Comparison of ENCODE assay signal across 26 mouse cellular contexts in the genomic region with DNA sequence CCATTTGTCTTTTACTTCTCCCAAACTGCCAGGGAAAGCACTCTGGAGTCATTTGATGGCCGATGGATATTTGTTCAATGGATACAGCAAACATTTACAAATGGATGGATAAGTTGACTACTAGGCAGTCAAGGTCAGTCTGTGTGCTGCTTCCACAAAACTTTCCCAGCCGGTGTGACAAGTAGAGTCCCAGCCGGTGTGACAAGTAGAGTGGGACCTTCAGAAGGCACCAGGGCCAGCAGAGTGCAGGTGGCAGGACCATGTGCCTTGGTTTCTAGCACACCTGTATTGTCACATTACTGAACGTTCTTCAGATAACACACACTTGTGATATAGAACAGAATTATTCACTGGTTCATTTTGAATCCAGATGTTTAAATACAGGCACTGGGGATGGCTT. TPM values are rescaled to one million over a fixed set of nuclear protein-coding genes. Genes with fewer than 3 reads are reported as not detected.
DNase-seq lines count a peak whose midpoint lies in the region; ATAC-seq and TF ChIP-seq lines count a peak whose summit lies in the region.
"Had no signal": no experiment of that assay in that cellular context is flagged by ENCODE, and none has a peak within 500 bp of the region (broad histone marks: within the 10 kb centered on the region; RNA-seq: fewer than 3 reads in every experiment).

No protein-coding gene starts in this region.

- H3K4me2 ChIP-seq in liver, embryonic 13.5 days: no peak overlapping the region
- H3K4me2 ChIP-seq: embryonic facial prominence, embryonic 12.5 days; forebrain, embryonic 12.5 days; heart, embryonic 11.5 days; heart, embryonic 15.5 days had no signal

- ATAC-seq in liver, embryonic 13.5 days (ENCODE audit: low read depth): 0 out of 2 replicates have a peak, but pooled peaks have one; percentile 22
- ATAC-seq: activated CD4-positive, CD25-positive, alpha-beta regulatory T cell, adult 4 months; forebrain, postnatal 0 days; Patski had no signal

- 15% methylated on average over 4 of the region's 4 CpGs for WGBS in liver, adult 2 months
- 50% methylated on average over 4 of the region's 4 CpGs for whole genome bisulfite sequencing in liver, embryonic 13.5 days (ENCODE audit: insufficient replicate concordance)

- peak; percentile 66 for DNase-seq in liver, adult 2 months (ENCODE audit: extremely low read depth, low read depth, low spot score)
- DNase-seq in liver: no peak
- DNase-seq in lung, postnatal 36 days: peak; percentile 30
- no peak for DNase-seq in lung, postnatal 25 days (ENCODE audit: low spot score)
- no peak for DNase-seq in liver, embryonic 13.5 days
- no peak for DNase-seq in right cerebral cortex, postnatal 10 days (ENCODE audit: low spot score in 2 of 2)
- DNase-seq: cerebellum, adult 11-12 months; cerebellum, adult 9-10 months; cerebellum, postnatal 25 days; forebrain, postnatal 0 days; gastrocnemius, postnatal 14 days; heart, adult 2 months; heart, postnatal 14 days had no signal

- no peak for TF ChIP-seq CTCF in liver, adult 2 months (IDR thresholded peaks at IDR 0.05; ENCODE audit: low read depth, low read length)

- peak overlapping the region; percentile 63 for H3K9ac ChIP-seq in liver, adult 2 months (ENCODE audit: low read depth, low read length)
- H3K9ac ChIP-seq in liver, embryonic 13.5 days: no peak overlapping the region
- H3K9ac ChIP-seq: embryonic facial prominence, embryonic 12.5 days; forebrain, embryonic 12.5 days; forebrain, postnatal 0 days; heart, embryonic 15.5 days had no signal

- peaks cover 61% of the 10 kb centered on the region for H3K36me3 ChIP-seq in liver, adult 2 months (ENCODE audit: control insufficient read depth, insufficient read depth, low read length)
- H3K36me3 ChIP-seq in liver, embryonic 13.5 days: no peaks in the 10 kb centered on the region
- H3K36me3 ChIP-seq: embryonic facial prominence, embryonic 12.5 days; forebrain, embryonic 12.5 days; heart, embryonic 15.5 days had no signal

- H3K4me3 ChIP-seq in liver, adult 2 months (ENCODE audit: insufficient read depth, low read depth, low read length): no peak overlapping the region
- no peak overlapping the region for H3K4me3 ChIP-seq in liver, embryonic 13.5 days (replicated peaks)
- H3K4me3 ChIP-seq: embryonic facial prominence, embryonic 12.5 days; forebrain, embryonic 12.5 days; heart, adult 2 months; heart, embryonic 15.5 days had no signal

- peaks cover 40% of the 10 kb centered on the region for H3K4me1 ChIP-seq in liver, adult 2 months (ENCODE audit: control insufficient read depth, insufficient read depth, low read length)
- H3K4me1 ChIP-seq in liver, embryonic 13.5 days (replicated peaks): no peaks in the 10 kb centered on the region
- H3K4me1 ChIP-seq: embryonic facial prominence, embryonic 12.5 days; forebrain, embryonic 12.5 days; heart, embryonic 15.5 days had no signal

- 0 out of 2 replicates have a peak, but pooled peaks cover 2% of the 10 kb centered on the region for H3K79me2 ChIP-seq in liver, adult 2 months (ENCODE audit: control insufficient read depth, insufficient read depth, low read length)

- no peaks in the 10 kb centered on the region for H3K27me3 ChIP-seq in liver, adult 2 months (ENCODE audit: control insufficient read depth, insufficient read depth, low read length)
- H3K27me3 ChIP-seq in liver, embryonic 13.5 days: no peaks in the 10 kb centered on the region
- H3K27me3 ChIP-seq: CH12.LX; embryonic facial prominence, embryonic 12.5 days; forebrain, embryonic 12.5 days; heart, embryonic 15.5 days had no signal

- TF ChIP-seq POLR2A in liver, adult 2 months (IDR thresholded peaks at IDR 0.05; ENCODE audit: extremely low read depth, insufficient read depth, low read length): no peak

- H3K9me3 ChIP-seq in liver, embryonic 13.5 days (replicated peaks): no peaks in the 10 kb centered on the region
- H3K9me3 ChIP-seq: embryonic facial prominence, embryonic 12.5 days; forebrain, embryonic 12.5 days; heart, embryonic 15.5 days had no signal

- H3K27ac ChIP-seq in liver, adult 2 months (replicated peaks; ENCODE audit: insufficient read depth, low read depth, low read length): peak overlapping the region; percentile 87
- H3K27ac ChIP-seq in liver, embryonic 13.5 days: peak overlapping the region; percentile 63
- H3K27ac ChIP-seq: embryonic facial prominence, embryonic 12.5 days; forebrain, embryonic 12.5 days; heart, adult 2 months; heart, embryonic 15.5 days had no signal

RNA-seq across cellular contexts. Expression of a gene that starts 8.8 kb away (rescaled TPM):
- 199 and 293 TPM in 2 replicates for total RNA-seq in liver, adult 2 months (2014; rRNA removed)
- 92.4 and 106 TPM in 2 replicates for polyA plus RNA-seq in liver, adult 2 months (2012; rRNA removed)
- 16.2 and 19.6 TPM in 2 replicates for polyA plus RNA-seq in liver, embryonic 13.5 days (2015; fragmentation: Nextera tagmentation; extraction: Ambion mirVana)
- total RNA-seq: adrenal gland, adult 18-20 months; CH12.LX; forebrain, postnatal 0 days; gastrocnemius, adult 18-20 months; gastrocnemius, postnatal 14 days; heart, adult 2 months; heart, postnatal 14 days; hematopoietic stem cell, adult 5-6 weeks had no signal
- polyA plus RNA-seq: activated CD4-positive, CD25-positive, alpha-beta regulatory T cell, adult 4 months; cortical plate, adult 2 months; embryonic facial prominence, embryonic 12.5 days; forebrain, embryonic 12.5 days; forebrain, postnatal 0 days; gonadal fat pad, adult 2 months; heart, adult 2 months; heart, embryonic 11.5 days; heart, embryonic 15.5 days; Patski had no signal

RNA-seq across cellular contexts. Expression of a gene that starts 24.9 kb away (rescaled TPM):
- total RNA-seq in liver, adult 2 months (2014; rRNA removed): 0.20 and 0.28 TPM in 2 replicates
- not detected in 2 replicates for polyA plus RNA-seq in liver, adult 2 months (2012; rRNA removed)
- polyA plus RNA-seq in liver, embryonic 13.5 days (2015; fragmentation: Nextera tagmentation; extraction: Ambion mirVana): 0.12 and 0.16 TPM in 2 replicates
- total RNA-seq: adrenal gland, adult 18-20 months; adrenal gland, postnatal 14 days; CH12.LX; forebrain, postnatal 0 days; gastrocnemius, adult 18-20 months; gastrocnemius, postnatal 14 days; heart, adult 2 months; hematopoietic stem cell, adult 5-6 weeks had no signal
- polyA plus RNA-seq: activated CD4-positive, CD25-positive, alpha-beta regulatory T cell, adult 4 months; cortical plate, adult 2 months; embryonic facial prominence, embryonic 12.5 days; forebrain, embryonic 12.5 days; forebrain, postnatal 0 days; heart, embryonic 11.5 days; heart, embryonic 15.5 days; Patski had no signal

RNA-seq across cellular contexts. Expression of a gene that starts 28.5 kb away (rescaled TPM):
- total RNA-seq in liver, adult 2 months (2014; rRNA removed): 0.40 and 0.46 TPM in 2 replicates
- 0.17 and 0.48 TPM in 2 replicates for polyA plus RNA-seq in liver, adult 2 months (2012; rRNA removed)
- polyA plus RNA-seq in liver, embryonic 13.5 days (2015; fragmentation: Nextera tagmentation; extraction: Ambion mirVana): 0.08 and 0.12 TPM in 2 replicates
- total RNA-seq: CH12.LX; forebrain, postnatal 0 days; gastrocnemius, adult 18-20 months; gastrocnemius, postnatal 14 days; heart, adult 2 months; hematopoietic stem cell, adult 5-6 weeks had no signal
- polyA plus RNA-seq: activated CD4-positive, CD25-positive, alpha-beta regulatory T cell, adult 4 months; cortical plate, adult 2 months; embryonic facial prominence, embryonic 12.5 days; forebrain, embryonic 12.5 days; forebrain, postnatal 0 days; gonadal fat pad, adult 2 months; Patski had no signal

RNA-seq across cellular contexts. Expression of a gene that starts 55.2 kb away (rescaled TPM):
- total RNA-seq in liver, adult 2 months (2014; rRNA removed): 2,681 and 2,768 TPM in 2 replicates
- polyA plus RNA-seq in liver, adult 2 months (2012; rRNA removed): 1,412 and 1,958 TPM in 2 replicates
- polyA plus RNA-seq in liver, embryonic 13.5 days (2015; fragmentation: Nextera tagmentation; extraction: Ambion mirVana): 4.5 and 4.9 TPM in 2 replicates
- total RNA-seq: CH12.LX; forebrain, postnatal 0 days; gastrocnemius, postnatal 14 days; heart, adult 2 months; hematopoietic stem cell, adult 5-6 weeks had no signal
- polyA plus RNA-seq: activated CD4-positive, CD25-positive, alpha-beta regulatory T cell, adult 4 months; embryonic facial prominence, embryonic 12.5 days; forebrain, embryonic 12.5 days; forebrain, postnatal 0 days; Patski had no signal

Comparison
In these comparisons a context has a peak if more than half of its experiments do, and no peak if none do; other contexts are left out.
1. DNase-seq: peak in liver, adult 2 months (single experiment) and lung, postnatal 36 days (single experiment); none in liver (single experiment), lung, postnatal 25 days (single experiment), liver, embryonic 13.5 days (single experiment) and right cerebral cortex, postnatal 10 days (0 of 2).